Mouse (Mus musculus) heart, adult 8-10 months (tissue): Measurements from ENCODE around the gene Mag. TPM values are rescaled to one million over a fixed set of nuclear protein-coding genes. Genes with fewer than 3 reads are reported as not detected.
A peak's percentile ranks its signal among the peaks of the same experiment; 100 is the strongest.

ENCODE experiments used
- DNase-seq: peaks from one replicate; pipeline ENCODE4 v3.0.0; 2022; ENCODE audit warnings: low spot score
- total RNA-seq, 4 experiments: library from RNA; stranded (reverse); gene quantifications; 2 replicates each; pipeline ENCODE4 v1.2.4; 2022

The Mag gene
- total RNA-seq, 4 experiments from 2014 or later, result not detected

- peak; percentile 53 for DNase-seq
These were observed 41.6 kb downstream of the Mag start for GRCm38 (mm10) chr7:30873083-30873482.

GRCm38 (mm10) chr7:30863386-30863785 is 51.3 kb downstream of the Mag start:
- DNase-seq, result no peak

DNA sequence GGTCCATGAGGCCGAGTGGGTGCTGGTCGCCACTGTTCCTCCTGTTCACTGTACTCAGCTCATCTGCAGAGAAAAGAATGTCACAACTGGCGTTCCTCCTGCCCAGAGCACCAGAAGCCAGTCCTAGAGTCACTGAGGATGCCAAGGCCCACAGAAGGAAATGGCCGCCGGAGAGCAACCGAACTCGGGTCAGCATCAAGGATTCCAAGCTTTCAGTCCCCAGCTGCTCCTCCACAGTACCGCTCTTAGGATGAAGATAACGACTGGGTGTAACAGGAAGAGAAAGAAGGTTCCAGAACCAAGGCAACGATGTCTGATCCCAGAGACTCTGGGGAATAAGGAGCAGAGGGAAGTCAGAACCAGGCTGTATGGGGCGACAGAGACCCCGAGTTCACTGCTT is 53.2 kb downstream of the Mag start, which contains the start of gene Ffar1:
Gene Ffar1 (minus strand): TSS at position 101 of the 400 bp plus-strand sequence.
- DNase-seq, result no peak

- DNase-seq, result no peak
These were observed 54.9 kb downstream of the Mag start for GRCm38 (mm10) chr7:30859635-30860402.

- peak; percentile 28 for DNase-seq
These were observed 55.4 kb downstream of the Mag start for GRCm38 (mm10) chr7:30859290-30859634.

DNA sequence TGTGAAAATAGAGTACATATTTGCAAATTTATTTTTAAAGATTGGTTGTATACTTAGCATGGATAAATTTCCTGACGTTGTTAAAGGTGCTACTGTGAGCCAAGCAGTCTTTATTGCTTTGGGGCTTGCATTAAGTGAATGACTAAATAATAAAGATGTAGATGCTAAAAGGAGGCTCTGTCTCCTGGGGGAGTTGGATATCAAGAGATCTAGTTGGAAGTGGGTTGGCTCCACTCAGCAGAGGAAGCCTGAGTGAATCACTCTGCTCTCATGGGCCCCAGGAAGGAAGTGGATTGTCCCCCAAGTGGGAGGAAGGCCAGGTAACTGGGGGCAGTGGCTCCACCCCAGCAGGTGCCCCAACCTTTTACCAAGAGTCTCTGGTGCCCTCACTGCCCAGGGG is 56.9 kb downstream of the Mag start:
- no peak for DNase-seq

GRCm38 (mm10) chr7:30856078-30856477 is 58.6 kb downstream of the Mag start, which contains the start of gene Ffar3:
Gene Ffar3 (minus strand): TSS chr7:30856178.
- no peak for DNase-seq

GRCm38 (mm10) chr7:30851421-30851820 is 63.3 kb downstream of the Mag start:
- DNase-seq, result no peak

Other genes with a start within 250 kb of the Mag start
- 1 to 10 TPM; 3.0 to 7.4 (median 6.0) TPM for gene Haus5, start 249.9 kb downstream of the Mag start, total RNA-seq
- under 1 TPM in 1 of 4 experiments, not detected in 3; 0.40 TPM for gene Pmis2, start 243.3 kb downstream of the Mag start, total RNA-seq
- gene 2200002J24Rik, start 215.9 kb downstream of the Mag start, total RNA-seq, result under 1 TPM in 1 of 4 experiments, not detected in 3; 0.82 TPM
- gene Atp4a, start 202.7 kb downstream of the Mag start, total RNA-seq, result under 1 TPM in 3 of 4 experiments, not detected in 1; 0.09 to 0.28 (median 0.16) TPM
- 100 to 1,000 TPM; 229 to 268 (median 258) TPM for gene Tmem147, start 185.3 kb downstream of the Mag start, total RNA-seq
- not detected for gene Gapdhs, start 171.2 kb downstream of the Mag start, total RNA-seq
- 1 to 10 TPM; 1.3 to 4.6 (median 3.0) TPM for gene Sbsn, start 163.4 kb downstream of the Mag start, total RNA-seq
- gene Dmkn, start 151.1 kb downstream of the Mag start, total RNA-seq, result 1 to 10 TPM in 3 of 4 experiments, under 1 TPM in 1; 0.82 to 1.7 (median 1.4) TPM
- gene Krtdap, start 127.0 kb downstream of the Mag start, total RNA-seq, result not detected
- gene Ffar2, start 91.1 kb downstream of the Mag start, total RNA-seq, result under 1 TPM in 2 of 4 experiments, not detected in 2; 0.25 to 0.46 TPM
- not detected for gene Ffar3, start 58.7 kb downstream of the Mag start, total RNA-seq
- gene Ffar1, start 53.3 kb downstream of the Mag start, total RNA-seq, result not detected
- 1 to 10 TPM in 1 of 4 experiments, under 1 TPM in 3; 0.52 to 1.0 (median 0.71) TPM for gene Cd22, start 34.5 kb downstream of the Mag start, total RNA-seq
- 1 to 10 TPM; 3.6 to 9.2 (median 5.7) TPM for gene Hamp2, start 9.8 kb upstream of the Mag start, total RNA-seq
- gene Hamp, start 29.2 kb upstream of the Mag start, total RNA-seq, result 10 to 100 TPM in 3 of 4 experiments, 1 to 10 TPM in 1; 9.3 to 31.5 (median 13.6) TPM
- 100 to 1,000 TPM; 102 to 121 (median 107) TPM for gene Usf2, start 41.9 kb upstream of the Mag start, total RNA-seq
- 1 to 10 TPM; 2.6 to 3.8 (median 3.1) TPM for gene Lsr, start 58.6 kb upstream of the Mag start, total RNA-seq
- under 1 TPM in 2 of 4 experiments, not detected in 2; 0.25 TPM for gene Fam187b, start 58.9 kb upstream of the Mag start, total RNA-seq
- gene Fxyd5, start 127.6 kb upstream of the Mag start, total RNA-seq, result 10 to 100 TPM; 22.7 to 35.0 (median 28.4) TPM
- 1 to 10 TPM in 2 of 4 experiments, under 1 TPM in 2; 0.49 to 1.5 (median 1.1) TPM for gene Fxyd7, start 136.6 kb upstream of the Mag start, total RNA-seq
- gene Fxyd1, start 142.3 kb upstream of the Mag start, total RNA-seq, result 1,000 to 10,000 TPM in 2 of 4 experiments, 100 to 1,000 TPM in 2; 843 to 1,156 (median 1,037) TPM
- 1 to 10 TPM; 2.6 to 3.8 (median 3.4) TPM for gene Lgi4, start 144.5 kb upstream of the Mag start, total RNA-seq
- 1 to 10 TPM in 2 of 4 experiments, under 1 TPM in 2; 0.71 to 4.8 (median 1.6) TPM for gene Fxyd3, start 161.8 kb upstream of the Mag start, total RNA-seq
- gene Hpn, start 200.4 kb upstream of the Mag start, total RNA-seq, result 1 to 10 TPM; 2.2 to 3.7 (median 2.6) TPM
- gene Scn1b, start 212.1 kb upstream of the Mag start, total RNA-seq, result 10 to 100 TPM; 36.1 to 54.8 (median 38.3) TPM
- 10 to 100 TPM; 26.6 to 42.2 (median 33.0) TPM for gene Gramd1a, start 241.0 kb upstream of the Mag start, total RNA-seq